Mouse (Mus musculus): Measurements from ENCODE around the gene Mecr.

DNA sequence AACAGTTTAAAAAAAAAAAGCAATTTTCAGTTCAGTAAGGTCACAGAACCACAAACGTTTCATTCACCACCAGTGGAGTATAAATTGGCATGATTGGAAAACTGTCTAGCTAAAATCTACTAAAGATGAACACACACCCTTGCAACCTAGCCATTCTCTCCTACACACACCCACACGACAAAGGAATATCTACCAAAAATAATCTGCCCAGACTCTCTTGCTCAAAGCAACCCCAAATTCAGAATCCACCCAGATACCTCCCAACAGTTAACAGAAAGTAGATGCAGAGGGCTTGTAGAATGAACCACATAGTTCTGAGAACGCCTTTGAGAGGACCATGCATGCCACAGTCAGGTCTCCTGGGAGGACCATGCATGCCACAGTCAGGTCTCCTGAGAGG, 38.0 kb upstream of the Mecr start:
- TF ChIP-seq CTCF (IDR thresholded peaks at IDR 0.05; ENCODE audit: low read depth, low read length) (no peak), POLR2A (IDR thresholded peaks at IDR 0.05; ENCODE audit: extremely low read depth, insufficient read depth, low read length) (no peak)
